Mouse (Mus musculus) embryonic facial prominence, embryonic 14.5 days (tissue): ENCODE results near the gene Gucy1b2. TPM values are rescaled to one million over a fixed set of nuclear protein-coding genes. Genes with fewer than 3 reads are reported as not detected.

Experiments
- ATAC-seq: fragments of 200-750 bp; cut with Nextera tagmentation; 2 replicates; pipeline ENCODE4 v1.8.0; 2017; ENCODE audit warnings: low read depth, moderate number of reproducible peaks, moderate TSS enrichment
- DNase-seq: peaks from one replicate; pipeline ENCODE4 v3.0.0-alpha.2; 2015; ENCODE audit warnings: low spot score
- H3K27ac ChIP-seq: fragments of 300-500 bp; sonication (generic); replicated peaks from 2 replicates; pipeline ENCODE4 v1.5.1; 2014; ENCODE audit warnings: low read depth, mild to moderate bottlenecking, low read length, moderate library complexity
- H3K27me3 ChIP-seq: fragments of 300-500 bp; sonication (generic); replicated peaks from 2 replicates; pipeline ENCODE4 v1.6.1; 2014; ENCODE audit warnings: low read length; ENCODE audit not compliant: control insufficient read depth, insufficient read depth
- H3K36me3 ChIP-seq: fragments of 300-500 bp; sonication (generic); 2 replicates; pipeline ENCODE4 v1.6.1; 2014; ENCODE audit warnings: low read length, mixed read lengths; ENCODE audit not compliant: control insufficient read depth, insufficient read depth
- H3K4me1 ChIP-seq: fragments of 300-500 bp; sonication (generic); 2 replicates; pipeline ENCODE4 v1.6.1; 2014; ENCODE audit warnings: antibody characterized with exemption, low read length; ENCODE audit not compliant: control insufficient read depth, insufficient read depth
- H3K4me2 ChIP-seq: fragments of 300-500 bp; sonication (generic); 2 replicates; pipeline ENCODE4 v1.6.1; 2014; ENCODE audit warnings: low read depth, mild to moderate bottlenecking, low read length, moderate library complexity, mixed read lengths
- H3K4me3 ChIP-seq: fragments of 300-500 bp; sonication (generic); 2 replicates; pipeline ENCODE4 v1.5.1; 2014; ENCODE audit warnings: low read depth, mild to moderate bottlenecking, low read length
- H3K9ac ChIP-seq: fragments of 300-500 bp; sonication (generic); 2 replicates; pipeline ENCODE4 v1.6.1; 2014; ENCODE audit warnings: low read depth, mild to moderate bottlenecking, low read length, moderate library complexity, mixed read lengths
- H3K9me3 ChIP-seq: fragments of 300-500 bp; sonication (generic); 2 replicates; pipeline ENCODE4 v1.6.1; 2016; ENCODE audit warnings: low read length; ENCODE audit not compliant: control insufficient read depth
- WGBS: fragments of 180-500 bp; shearing (Covaris S2); extraction: QIAGEN DNeasy Blood & Tissue Kit; methylation state at CpG from one replicate; pipeline ENCODE4 v1.1.7; 2014; 5-methylcytosine and 5-hydroxymethylcytosine counted together
- polyA plus RNA-seq: library from polyadenylated mRNA; unstranded; fragments of >200 nt; fragmentation: Nextera tagmentation; extraction: Ambion mirVana; gene quantifications from 2 replicates; pipeline ENCODE4 v1.2.1, GENCODE M21; 2014

Gucy1b2 gene
- polyA plus RNA-seq, 1 experiment from 2014 or later, result 0.15 TPM

GRCm38 (mm10) chr14:62438236-62438635 lies 17.9 kb downstream of the Gucy1b2 start:
- no peak overlapping the region for H3K4me2 ChIP-seq
- no peak for ATAC-seq
- H3K27ac ChIP-seq, result no peak overlapping the region
- H3K36me3 ChIP-seq, result no peaks in the 10 kb centered on the region
- DNase-seq, result no peak
- H3K4me1 ChIP-seq, result no peaks in the 10 kb centered on the region
- H3K27me3 ChIP-seq, result no peaks in the 10 kb centered on the region
- H3K4me3 ChIP-seq, result no peak overlapping the region
- 66% methylated on average over 4 of the region's 4 CpGs for WGBS
- no peaks in the 10 kb centered on the region for H3K9me3 ChIP-seq
- no peak overlapping the region for H3K9ac ChIP-seq

- Histone ChIP-seq H3K36me3 (no peaks in the 10 kb centered on the region), H3K9me3 (no peaks in the 10 kb centered on the region), H3K4me3 (no peak overlapping the region), H3K4me2 (no peak overlapping the region), H3K4me1 (no peaks in the 10 kb centered on the region), H3K27ac (no peak overlapping the region), H3K27me3 (no peaks in the 10 kb centered on the region), H3K9ac (no peak overlapping the region)
- ATAC-seq (no peak), DNase-seq (no peak)
- WGBS, result 93% methylated on average over 2 of the region's 2 CpGs
Measured at GRCm38 (mm10) chr14:62437806-62438205, 18.3 kb downstream of the Gucy1b2 start.

- Histone ChIP-seq H3K4me3 (no peak overlapping the region), H3K9me3 (no peaks in the 10 kb centered on the region), H3K9ac (no peak overlapping the region), H3K27me3 (no peaks in the 10 kb centered on the region), H3K4me2 (no peak overlapping the region), H3K36me3 (no peaks in the 10 kb centered on the region), H3K27ac (no peak overlapping the region), H3K4me1 (no peaks in the 10 kb centered on the region)
- 61% methylated on average over 2 of the region's 2 CpGs for WGBS
- DNase-seq (peak; percentile 63), ATAC-seq (peak; percentile 72)
Measured at GRCm38 (mm10) chr14:62425277-62425691, 30.8 kb downstream of the Gucy1b2 start.

GRCm38 (mm10) chr14:62422265-62422664 lies 33.8 kb downstream of the Gucy1b2 start:
- Histone ChIP-seq H3K4me3 (no peak overlapping the region), H3K9me3 (no peaks in the 10 kb centered on the region), H3K36me3 (no peaks in the 10 kb centered on the region), H3K27me3 (no peaks in the 10 kb centered on the region), H3K4me1 (0 out of 2 replicates have a peak, but pooled peaks cover 2% of the 10 kb centered on the region), H3K9ac (no peak overlapping the region), H3K27ac (no peak overlapping the region), H3K4me2 (no peak overlapping the region)
- no peak for DNase-seq
- no peak for ATAC-seq
- 68% methylated on average over 4 of the region's 4 CpGs for WGBS

- H3K4me3 ChIP-seq, result no peak overlapping the region
- H3K4me1 ChIP-seq, result peaks cover 14% of the 10 kb centered on the region; the same call in 1 of the 2 replicates
- no peak overlapping the region for H3K27ac ChIP-seq
- H3K4me2 ChIP-seq, result no peak overlapping the region
- H3K9ac ChIP-seq, result no peak overlapping the region
- no peaks in the 10 kb centered on the region for H3K36me3 ChIP-seq
- ATAC-seq, result no peak
- H3K9me3 ChIP-seq, result no peaks in the 10 kb centered on the region
- 74% methylated on average over 3 of the region's 3 CpGs for WGBS
- no peak for DNase-seq
- no peaks in the 10 kb centered on the region for H3K27me3 ChIP-seq
Measured at GRCm38 (mm10) chr14:62417501-62417900, 38.6 kb downstream of the Gucy1b2 start.

GRCm38 (mm10) chr14:62416742-62417134 lies 39.4 kb downstream of the Gucy1b2 start:
- Histone ChIP-seq H3K4me1 (peaks cover 14% of the 10 kb centered on the region; the same call in 1 of the 2 replicates), H3K4me3 (no peak overlapping the region), H3K27me3 (no peaks in the 10 kb centered on the region), H3K4me2 (no peak overlapping the region), H3K9ac (no peak overlapping the region), H3K36me3 (no peaks in the 10 kb centered on the region), H3K9me3 (no peaks in the 10 kb centered on the region), H3K27ac (no peak overlapping the region)
- peak; percentile 83 for DNase-seq
- peak; percentile 82; the same call in 1 of the 2 replicates for ATAC-seq
- 41% methylated on average over 1 of the region's 1 CpGs for WGBS

- H3K4me2 ChIP-seq, result no peak overlapping the region
- whole genome bisulfite sequencing, result 59% methylated on average over 7 of the region's 7 CpGs
- peak; percentile 23 for DNase-seq
- H3K9ac ChIP-seq, result no peak overlapping the region; the same call in 1 of the 2 replicates
- H3K27me3 ChIP-seq, result no peaks in the 10 kb centered on the region
- no peak for ATAC-seq
- H3K4me3 ChIP-seq, result no peak overlapping the region
- H3K27ac ChIP-seq, result peak overlapping the region; percentile 21; the same call in 1 of the 2 replicates
- no peaks in the 10 kb centered on the region for H3K36me3 ChIP-seq
- H3K9me3 ChIP-seq, result no peaks in the 10 kb centered on the region
- H3K4me1 ChIP-seq, result peaks cover 14% of the 10 kb centered on the region; the same call in 1 of the 2 replicates
Measured at GRCm38 (mm10) chr14:62416007-62416741, 39.9 kb downstream of the Gucy1b2 start.

- H3K36me3 ChIP-seq, result no peaks in the 10 kb centered on the region
- no peak overlapping the region for H3K9ac ChIP-seq
- no peak overlapping the region for H3K4me2 ChIP-seq
- no peak overlapping the region for H3K27ac ChIP-seq
- ATAC-seq, result no peak
- no peak overlapping the region for H3K4me3 ChIP-seq
- H3K27me3 ChIP-seq, result no peaks in the 10 kb centered on the region
- DNase-seq, result no peak
- H3K4me1 ChIP-seq, result no peaks in the 10 kb centered on the region
- WGBS, result 87% methylated on average over 2 of the region's 2 CpGs
- H3K9me3 ChIP-seq, result 0 out of 2 replicates have a peak, but pooled peaks cover 2% of the 10 kb centered on the region
Measured at GRCm38 (mm10) chr14:62395346-62395745, 60.7 kb downstream of the Gucy1b2 start.

GRCm38 (mm10) chr14:62392754-62393153 lies 63.3 kb downstream of the Gucy1b2 start:
- Histone ChIP-seq H3K4me3 (no peak overlapping the region), H3K4me1 (peaks cover 10% of the 10 kb centered on the region; the same call in 1 of the 2 replicates), H3K9ac (no peak overlapping the region), H3K9me3 (0 out of 2 replicates have a peak, but pooled peaks cover 2% of the 10 kb centered on the region), H3K36me3 (no peaks in the 10 kb centered on the region), H3K27me3 (no peaks in the 10 kb centered on the region), H3K4me2 (no peak overlapping the region), H3K27ac (no peak overlapping the region)
- no peak for DNase-seq
- WGBS, result 84% methylated on average over 4 of the region's 4 CpGs
- no peak for ATAC-seq
